Mouse (Mus musculus) testis, postnatal 14 days (tissue): ENCODE measurements around the gene Krtap10-4.
"Not testable (repeated sequence)": the region's sequence is repeated elsewhere in the genome, so short reads cannot be mapped to it uniquely, and the experiment has no call there.

ENCODE experiments used
- DNase-seq: peaks from one replicate; pipeline ENCODE4 v3.0.0; 2021; ENCODE audit warnings: low spot score

The Krtap10-4 gene

DNA sequence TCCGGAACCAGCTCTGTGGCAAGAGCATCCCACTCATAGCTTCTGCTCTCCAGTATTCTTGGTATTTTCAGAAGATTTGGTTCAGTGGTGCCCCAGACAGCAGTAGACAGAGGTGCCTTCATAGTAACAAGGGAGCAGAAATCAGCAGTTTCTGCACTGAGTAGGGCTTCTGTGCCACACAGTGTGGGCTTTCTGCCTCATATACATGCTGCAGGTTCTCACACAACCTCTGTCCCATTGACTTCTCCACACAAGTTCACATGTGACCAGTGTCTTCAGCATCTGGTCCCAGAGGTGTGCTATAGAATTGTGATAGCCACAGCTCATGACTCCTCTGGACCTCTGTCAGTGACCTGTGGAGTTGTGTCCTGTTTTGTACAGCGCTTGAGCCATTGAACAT, 38.3 kb downstream of the Krtap10-4 start:
- no peak for DNase-seq

DNA sequence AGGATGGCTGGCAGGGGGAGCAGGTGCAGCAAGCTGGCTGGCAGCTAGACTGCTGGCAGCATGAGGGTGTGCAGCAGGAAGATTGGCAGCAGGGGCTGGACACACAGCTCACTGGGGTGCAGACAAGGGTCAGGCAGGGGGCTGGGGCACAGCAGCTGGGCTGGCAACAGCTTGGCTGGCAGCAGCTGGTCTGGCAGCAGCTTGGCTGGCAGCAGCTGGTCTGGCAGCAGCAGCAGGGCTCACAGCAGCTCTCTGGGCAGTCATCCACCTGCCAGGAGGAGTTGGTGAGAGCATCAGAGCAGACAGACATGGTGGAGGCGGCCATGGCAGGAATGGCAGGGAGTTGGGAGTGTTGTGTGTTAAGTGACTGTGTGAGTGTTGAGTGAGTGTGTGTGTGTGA, 39.0 kb downstream of the Krtap10-4 start, which contains the start of gene Gm7137:
Gene Gm7137 (minus strand): TSS at position 325 of the 400 bp plus-strand sequence.
- not testable (repeated sequence) for DNase-seq

DNA sequence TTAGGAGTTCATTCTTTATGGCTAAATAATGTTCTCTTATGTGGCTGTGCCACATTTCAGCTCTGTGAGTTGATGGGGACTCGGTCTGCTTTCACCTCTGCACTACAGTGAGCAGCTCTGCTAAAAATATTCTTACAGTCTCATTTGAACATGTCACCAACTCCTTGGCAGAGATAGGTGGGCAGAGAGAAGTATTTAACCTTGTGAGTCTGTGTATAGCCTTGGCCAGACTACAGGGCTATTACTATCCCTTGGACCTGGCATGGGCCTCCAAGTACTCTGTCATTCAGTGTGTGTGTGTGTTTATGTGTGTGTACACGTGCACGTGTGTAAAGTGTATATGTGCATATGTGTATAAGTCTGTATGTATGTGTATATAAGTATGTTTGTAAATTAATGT, 43.5 kb downstream of the Krtap10-4 start:
- not testable (repeated sequence) for DNase-seq

DNA sequence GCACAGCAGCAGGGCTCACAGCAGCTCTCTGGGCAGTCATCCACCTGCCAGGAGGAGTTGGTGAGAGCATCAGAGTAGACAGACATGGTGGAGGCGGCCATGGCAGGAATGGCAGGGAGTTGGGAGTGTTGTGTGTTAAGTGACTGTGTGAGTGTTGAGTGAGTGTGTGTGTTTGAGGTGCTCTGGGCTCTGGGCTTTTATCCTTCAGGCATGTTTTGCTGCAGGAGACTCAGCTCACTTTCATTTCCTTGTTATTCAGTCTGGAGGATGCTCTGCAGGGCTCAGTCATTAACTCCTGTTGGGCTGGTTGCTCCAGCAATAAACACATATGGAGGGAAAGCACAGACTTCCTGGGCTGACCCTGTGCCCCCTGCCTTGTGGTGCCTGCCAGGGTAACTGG, 44.5 kb downstream of the Krtap10-4 start, which contains the start of gene Gm3250:
Gene Gm3250 (minus strand): TSS at position 101 of the 400 bp plus-strand sequence.
- DNase-seq = not testable (repeated sequence)

DNA sequence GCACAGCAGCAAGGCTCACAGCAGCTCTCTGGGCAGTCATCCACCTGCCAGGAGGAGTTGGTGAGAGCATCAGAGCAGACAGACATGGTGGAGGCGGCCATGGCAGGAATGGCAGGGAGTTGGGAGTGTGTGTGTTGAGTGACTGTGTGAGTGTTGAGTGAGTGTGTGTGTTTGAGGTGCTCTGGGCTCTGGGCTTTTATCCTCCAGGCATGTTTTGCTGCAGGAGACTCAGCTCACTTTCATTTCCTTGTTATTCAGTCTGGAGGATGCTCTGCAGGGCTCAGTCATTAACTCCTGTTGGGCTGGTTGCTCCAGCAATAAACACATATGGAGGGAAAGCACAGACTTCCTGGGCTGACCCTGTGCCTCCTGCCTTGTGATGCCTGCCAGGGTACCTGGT, 50.1 kb downstream of the Krtap10-4 start, which contains the start of gene Gm7138:
Gene Gm7138 (minus strand): TSS at position 101 of the 400 bp plus-strand sequence.
- not testable (repeated sequence) for DNase-seq
